Mouse (Mus musculus) right cerebral cortex, postnatal 36 days (tissue): ENCODE measurements around the gene Elf2.

Source experiments
- DNase-seq, 2 experiments: peaks; one replicate each; pipeline ENCODE4 v3.0.0; 2022; ENCODE audit warnings: low spot score in 2 of 2, mixed read lengths in 1 of 2

The Elf2 gene

GRCm38 (mm10) chr3:51278433-51278832 lies 62.0 kb downstream of the Elf2 start:
- DNase-seq: no peak

GRCm38 (mm10) chr3:51277201-51278150 lies 63.0 kb downstream of the Elf2 start:
- peak; percentile 77 to 81 for DNase-seq

- peak; percentile 23 to 38 for DNase-seq
These were observed 63.9 kb downstream of the Elf2 start for GRCm38 (mm10) chr3:51276421-51277111.

- peak; percentile 98 for DNase-seq
These were observed 64.5 kb downstream of the Elf2 start for GRCm38 (mm10) chr3:51275956-51276398.

- DNase-seq: no peak
These were observed 70.2 kb downstream of the Elf2 start for GRCm38 (mm10) chr3:51270069-51270817.

GRCm38 (mm10) chr3:51268434-51268833 lies 72.0 kb downstream of the Elf2 start:
- DNase-seq: no peak

GRCm38 (mm10) chr3:51262942-51263341 lies 77.5 kb downstream of the Elf2 start:
- DNase-seq: no peak

GRCm38 (mm10) chr3:51258070-51258469 lies 82.4 kb downstream of the Elf2 start:
- DNase-seq: no peak

GRCm38 (mm10) chr3:51256450-51256849 lies 84.0 kb downstream of the Elf2 start:
- DNase-seq: no peak

GRCm38 (mm10) chr3:51254784-51255183 lies 85.7 kb downstream of the Elf2 start:
- no peak for DNase-seq

GRCm38 (mm10) chr3:51252689-51253402 lies 87.6 kb downstream of the Elf2 start:
- DNase-seq: no peak

- DNase-seq: no peak
These were observed 88.2 kb downstream of the Elf2 start for GRCm38 (mm10) chr3:51252223-51252622.

- DNase-seq: no peak
These were observed 89.4 kb downstream of the Elf2 start for GRCm38 (mm10) chr3:51251057-51251456.

GRCm38 (mm10) chr3:51249866-51250265 lies 90.6 kb downstream of the Elf2 start:
- no peak for DNase-seq

- no peak for DNase-seq
These were observed 91.0 kb downstream of the Elf2 start for GRCm38 (mm10) chr3:51249460-51249859.

- no peak for DNase-seq
These were observed 91.9 kb downstream of the Elf2 start for GRCm38 (mm10) chr3:51248600-51248999.

GRCm38 (mm10) chr3:51247704-51248103 lies 92.8 kb downstream of the Elf2 start:
- DNase-seq: no peak

GRCm38 (mm10) chr3:51239541-51239940 lies 100.9 kb downstream of the Elf2 start:
- no peak for DNase-seq

GRCm38 (mm10) chr3:51238515-51238914 lies 101.9 kb downstream of the Elf2 start:
- DNase-seq: no peak

GRCm38 (mm10) chr3:51234752-51235055 lies 105.8 kb downstream of the Elf2 start:
- DNase-seq: no peak

- peak; percentile 42 to 49 for DNase-seq
These were observed 106.3 kb downstream of the Elf2 start for GRCm38 (mm10) chr3:51233918-51234751.
